Mouse (Mus musculus) limb, embryonic 12.5 days (tissue): Measurements from ENCODE around the gene Itga10. TPM values are rescaled to one million over a fixed set of nuclear protein-coding genes. Genes with fewer than 3 reads are reported as not detected.
"Not testable (repeated sequence)": the region's sequence is repeated elsewhere in the genome, so short reads cannot be mapped to it uniquely, and the experiment has no call there.

Experiments used
- ATAC-seq: fragments of 200-750 bp; cut with Nextera tagmentation; 2 replicates; pipeline ENCODE4 v1.8.0; 2017; ENCODE audit warnings: low read depth, moderate TSS enrichment; ENCODE audit not compliant: insufficient number of reproducible peaks, insufficient read depth, low FRiP score, low TSS enrichment
- H3K27ac ChIP-seq: fragments of 300-500 bp; sonication (generic); 2 replicates; pipeline ENCODE4 v1.5.1; 2016; ENCODE audit warnings: mild to moderate bottlenecking, moderate library complexity
- H3K27me3 ChIP-seq: fragments of 300-500 bp; sonication (generic); 2 replicates; pipeline ENCODE4 v1.6.1; 2016; ENCODE audit warnings: mild to moderate bottlenecking, moderate library complexity
- H3K36me3 ChIP-seq: fragments of 300-500 bp; sonication (generic); 2 replicates; pipeline ENCODE4 v1.6.1; 2016; ENCODE audit warnings: mild to moderate bottlenecking, moderate library complexity
- H3K4me1 ChIP-seq: fragments of 300-500 bp; sonication (generic); replicated peaks from 2 replicates; pipeline ENCODE4 v1.6.1; 2016
- H3K4me2 ChIP-seq: fragments of 300-500 bp; sonication (generic); 2 replicates; pipeline ENCODE4 v1.6.1; 2016; ENCODE audit warnings: mild to moderate bottlenecking, moderate library complexity
- H3K4me3 ChIP-seq: fragments of 300-500 bp; sonication (generic); replicated peaks from 2 replicates; pipeline ENCODE4 v1.5.1; 2016; ENCODE audit warnings: mild to moderate bottlenecking
- H3K9ac ChIP-seq: fragments of 300-500 bp; sonication (generic); replicated peaks from 2 replicates; pipeline ENCODE4 v1.6.1; 2016; ENCODE audit warnings: mild to moderate bottlenecking, moderate library complexity
- H3K9me3 ChIP-seq: fragments of 300-500 bp; sonication (generic); 2 replicates; pipeline ENCODE4 v1.6.1; 2016; ENCODE audit warnings: mild to moderate bottlenecking, moderate library complexity
- WGBS: fragments of 180-500 bp; shearing (Covaris S2); methylation state at CpG from one replicate; pipeline ENCODE4 v1.1.7; 2016; 5-methylcytosine and 5-hydroxymethylcytosine counted together
- polyA plus RNA-seq: library from polyadenylated mRNA; unstranded; fragments of >200 nt; fragmentation: Nextera tagmentation; extraction: Ambion mirVana; gene quantifications from 2 replicates; pipeline ENCODE4 v1.2.1, GENCODE M21; 2016

The Itga10 gene
- polyA plus RNA-seq, 1 experiment from 2014 or later, result 0.76 TPM

GRCm38 (mm10) chr3:96683496-96683895 is 38.1 kb downstream of the Itga10 start:
- H3K27ac ChIP-seq, result no peak overlapping the region
- H3K27me3 ChIP-seq, result peaks cover 59% of the 10 kb centered on the region

GRCm38 (mm10) chr3:96684151-96684821 is 38.9 kb downstream of the Itga10 start:
- 0 out of 2 replicates have a peak, but pooled peaks cover 7% of the 10 kb centered on the region for H3K4me1 ChIP-seq
- H3K9ac ChIP-seq, result peak overlapping the region; percentile 44
- no peaks in the 10 kb centered on the region for H3K9me3 ChIP-seq
- H3K27me3 ChIP-seq, result peaks cover 53% of the 10 kb centered on the region
- ATAC-seq, result no peak
- H3K36me3 ChIP-seq, result no peaks in the 10 kb centered on the region
- peak overlapping the region; percentile 59 for H3K4me2 ChIP-seq
- peak overlapping the region; percentile 34 for H3K4me3 ChIP-seq
- no peak overlapping the region for H3K27ac ChIP-seq
- 50% methylated on average over 17 of the region's 17 CpGs for WGBS

More at GRCm38 (mm10) chr3:96683496-96683895, 38.1 kb downstream of the Itga10 start:
- H3K9me3 ChIP-seq, result no peaks in the 10 kb centered on the region
- H3K4me2 ChIP-seq, result no peak overlapping the region
- WGBS, result 84% methylated on average over 3 of the region's 3 CpGs
- H3K4me3 ChIP-seq, result no peak overlapping the region
- no peaks in the 10 kb centered on the region for H3K36me3 ChIP-seq
- ATAC-seq, result no peak
- no peak overlapping the region for H3K9ac ChIP-seq
- H3K4me1 ChIP-seq, result 0 out of 2 replicates have a peak, but pooled peaks cover 7% of the 10 kb centered on the region

GRCm38 (mm10) chr3:96684822-96685156 is 39.4 kb downstream of the Itga10 start:
- H3K4me3 ChIP-seq, result peak overlapping the region; percentile 34
- ATAC-seq, result no peak; the same call in 1 of the 2 replicates
- no peaks in the 10 kb centered on the region for H3K36me3 ChIP-seq
- peak overlapping the region; percentile 44 for H3K9ac ChIP-seq
- WGBS, result 18% methylated on average over 28 of the region's 28 CpGs
- no peak overlapping the region for H3K27ac ChIP-seq
- H3K9me3 ChIP-seq, result no peaks in the 10 kb centered on the region
- H3K4me1 ChIP-seq, result 0 out of 2 replicates have a peak, but pooled peaks cover 7% of the 10 kb centered on the region
- peaks cover 52% of the 10 kb centered on the region for H3K27me3 ChIP-seq
- H3K4me2 ChIP-seq, result peak overlapping the region; percentile 59

- H3K9me3 ChIP-seq, ATAC-seq, H3K36me3 ChIP-seq, H3K4me1 ChIP-seq, H3K9ac ChIP-seq, H3K27ac ChIP-seq, H3K4me3 ChIP-seq, H3K4me2 ChIP-seq: not testable (repeated sequence)
- H3K27me3 ChIP-seq, result peaks cover 39% of the 10 kb centered on the region
- 96% methylated on average over 5 of the region's 5 CpGs for WGBS
These were observed 40.7 kb downstream of the Itga10 start for GRCm38 (mm10) chr3:96686057-96686456.

GRCm38 (mm10) chr3:96688854-96689253 is 43.5 kb downstream of the Itga10 start:
- Histone ChIP-seq H3K27ac (no peak overlapping the region), H3K27me3 (peaks cover 27% of the 10 kb centered on the region), H3K4me3 (no peak overlapping the region), H3K4me1 (0 out of 2 replicates have a peak, but pooled peaks cover 7% of the 10 kb centered on the region), H3K9me3 (no peaks in the 10 kb centered on the region), H3K9ac (no peak overlapping the region), H3K4me2 (no peak overlapping the region), H3K36me3 (no peaks in the 10 kb centered on the region)
- 78% methylated on average over 11 of the region's 11 CpGs for WGBS
- ATAC-seq, result no peak

GRCm38 (mm10) chr3:96690298-96690697 is 44.9 kb downstream of the Itga10 start:
- Histone ChIP-seq H3K27me3 (peaks cover 12% of the 10 kb centered on the region), H3K27ac (no peak overlapping the region), H3K4me3 (no peak overlapping the region), H3K4me2 (no peak overlapping the region), H3K9me3 (no peaks in the 10 kb centered on the region), H3K36me3 (no peaks in the 10 kb centered on the region), H3K9ac (no peak overlapping the region), H3K4me1 (peaks cover 5% of the 10 kb centered on the region; the same call in 1 of the 2 replicates)
- WGBS, result 51% methylated on average over 3 of the region's 3 CpGs
- ATAC-seq, result no peak

GRCm38 (mm10) chr3:96692506-96692905 is 47.1 kb downstream of the Itga10 start:
- no peak overlapping the region for H3K27ac ChIP-seq
- H3K9me3 ChIP-seq, result no peaks in the 10 kb centered on the region
- no peak overlapping the region for H3K4me2 ChIP-seq
- H3K4me3 ChIP-seq, result no peak overlapping the region
- WGBS, result 25% methylated on average over 3 of the region's 3 CpGs
- H3K4me1 ChIP-seq, result peaks cover 16% of the 10 kb centered on the region
- H3K9ac ChIP-seq, result no peak overlapping the region
- H3K36me3 ChIP-seq, result no peaks in the 10 kb centered on the region
- no peak for ATAC-seq
- 0 out of 2 replicates have a peak, but pooled peaks cover 6% of the 10 kb centered on the region for H3K27me3 ChIP-seq

GRCm38 (mm10) chr3:96693579-96693978 is 48.2 kb downstream of the Itga10 start:
- no peak for ATAC-seq
- Histone ChIP-seq H3K36me3 (no peaks in the 10 kb centered on the region), H3K9me3 (no peaks in the 10 kb centered on the region), H3K4me1 (peaks cover 23% of the 10 kb centered on the region), H3K27ac (no peak overlapping the region), H3K27me3 (0 out of 2 replicates have a peak, but pooled peaks cover 6% of the 10 kb centered on the region), H3K4me2 (no peak overlapping the region), H3K4me3 (no peak overlapping the region), H3K9ac (no peak overlapping the region)
- WGBS, result 72% methylated on average over 1 of the region's 1 CpGs

GRCm38 (mm10) chr3:96696198-96696765 is 50.9 kb downstream of the Itga10 start, which contains the start of gene Pias3:
Gene Pias3 (plus strand): TSS chr3:96696384.
- Histone ChIP-seq H3K9ac (peak within 1 kb of the TSS; percentile 87), H3K4me3 (peak within 1 kb of the TSS; percentile 83), H3K27me3 (no peaks in the 10 kb centered on the region), H3K4me1 (peaks cover 32% of the 10 kb centered on the region), H3K27ac (peak within 1 kb of the TSS; percentile 98), H3K9me3 (no peaks in the 10 kb centered on the region), H3K36me3 (peaks cover 19% of the 10 kb centered on the region), H3K4me2 (peak within 1 kb of the TSS; percentile 79)
- WGBS, result under 1% methylated on average over 35 of the region's 35 CpGs
- peak; percentile 75 for ATAC-seq

- Histone ChIP-seq H3K4me1 (peaks cover 32% of the 10 kb centered on the region), H3K36me3 (peaks cover 26% of the 10 kb centered on the region), H3K9ac (peak overlapping the region; percentile 87), H3K27me3 (no peaks in the 10 kb centered on the region), H3K4me2 (peak overlapping the region; percentile 79), H3K4me3 (peak overlapping the region; percentile 83), H3K27ac (peak overlapping the region; percentile 98), H3K9me3 (no peaks in the 10 kb centered on the region)
- under 1% methylated on average over 85 of the region's 85 CpGs for WGBS
- ATAC-seq, result peak; percentile 89
These were observed 51.7 kb downstream of the Itga10 start for GRCm38 (mm10) chr3:96696766-96697732.
